Mouse (Mus musculus): ENCODE measurements around the gene L3mbtl1. TPM values are rescaled to one million over a fixed set of nuclear protein-coding genes. Genes with fewer than 3 reads are reported as not detected.

Gene L3mbtl1
- polyA plus RNA-seq, 1 experiment from 2014 or later: 0.07 TPM

DNA sequence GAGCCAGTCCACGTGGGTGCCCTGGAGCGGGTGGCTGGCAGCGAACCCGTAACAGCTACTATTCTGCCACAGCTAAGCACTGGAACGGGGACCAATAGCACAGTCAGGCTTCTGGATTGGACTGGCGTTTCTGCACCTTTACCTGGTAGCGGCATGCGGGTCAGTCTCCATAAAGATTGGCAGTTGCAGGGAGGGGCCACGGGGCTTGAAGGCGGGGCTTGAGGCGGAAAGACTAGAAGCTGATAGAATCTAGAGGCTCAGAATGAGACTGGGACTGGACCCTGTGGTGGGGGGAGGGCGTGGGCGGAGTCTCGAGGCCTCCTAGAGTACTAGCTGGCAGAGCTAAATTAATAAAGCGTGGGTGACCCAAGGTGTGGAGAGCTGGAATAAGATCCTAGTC is 4.5 kb downstream of the L3mbtl1 start:
- ATAC-seq (ENCODE audit: borderline replicate concordance, extremely low read depth, low FRiP score, low TSS enrichment): peak; percentile 31; the same call in 1 of the 2 replicates
- H3K4me3 ChIP-seq: peak overlapping the region; percentile 12; the same call in 1 of the 2 replicates
- 28% methylated on average over 15 of the region's 15 CpGs for WGBS

DNA sequence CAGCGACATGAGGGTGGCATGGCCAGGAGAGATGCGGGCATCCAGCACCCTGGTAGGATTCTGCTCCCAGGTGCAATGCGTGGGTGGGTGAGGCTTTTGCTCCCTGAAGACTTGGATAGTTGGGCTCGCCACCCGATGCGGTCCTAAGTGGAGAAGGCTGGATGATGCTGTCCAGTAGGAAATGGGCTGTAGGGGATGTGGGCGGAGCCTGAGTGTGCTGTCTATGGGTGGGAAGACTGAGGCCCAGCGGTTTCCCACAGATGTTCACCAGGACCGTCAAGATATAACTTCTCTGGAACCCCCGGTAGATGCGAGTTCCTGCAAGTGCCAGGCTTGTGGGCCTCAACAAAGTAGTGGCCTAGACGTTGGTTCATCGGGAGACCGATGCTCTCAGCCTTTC is 4.9 kb downstream of the L3mbtl1 start:
- Histone ChIP-seq H3K9ac (no peak overlapping the region), H3K27me3 (peaks cover 16% of the 10 kb centered on the region), H3K36me3 (no peaks in the 10 kb centered on the region), H3K4me2 (peak overlapping the region; percentile 52), H3K27ac (no peak overlapping the region), H3K4me1 (no peaks in the 10 kb centered on the region; the same call in 1 of the 2 replicates), H3K4me3 (peak overlapping the region; percentile 12; the same call in 1 of the 2 replicates), H3K9me3 (no peaks in the 10 kb centered on the region)
- 65% methylated on average over 14 of the region's 14 CpGs for WGBS
- ATAC-seq (ENCODE audit: borderline replicate concordance, extremely low read depth, low FRiP score, low TSS enrichment): peak; percentile 31; the same call in 1 of the 2 replicates

More for the DNA sequence above, 4.5 kb downstream of the L3mbtl1 start:
- Histone ChIP-seq H3K9ac (no peak overlapping the region), H3K36me3 (no peaks in the 10 kb centered on the region), H3K9me3 (no peaks in the 10 kb centered on the region), H3K27me3 (peaks cover 21% of the 10 kb centered on the region), H3K4me2 (peak overlapping the region; percentile 52), H3K27ac (no peak overlapping the region), H3K4me1 (peaks cover 4% of the 10 kb centered on the region)

DNA sequence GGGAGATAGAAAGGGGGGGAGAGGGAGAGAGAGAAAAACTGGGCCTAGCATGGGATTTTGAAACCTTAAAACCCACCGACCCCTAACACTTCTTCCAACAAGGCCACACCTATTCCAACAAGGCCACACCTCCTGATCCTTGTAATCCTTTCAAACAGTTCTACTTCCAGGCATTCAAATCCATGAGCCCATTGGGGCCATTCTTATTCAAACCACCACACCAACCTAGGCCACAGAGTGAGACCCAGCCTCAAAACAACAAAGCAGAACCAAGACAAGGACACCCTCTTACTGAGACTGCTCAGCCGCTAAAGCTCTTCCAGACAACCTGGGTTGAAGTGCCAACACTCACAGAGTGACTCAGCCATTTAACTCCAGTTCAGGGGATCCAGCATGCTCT is 7.5 kb downstream of the L3mbtl1 start:
- H3K4me3 ChIP-seq: no peak overlapping the region
- no peak overlapping the region for H3K27ac ChIP-seq
- no peak overlapping the region for H3K9ac ChIP-seq
- no peaks in the 10 kb centered on the region for H3K27me3 ChIP-seq
- H3K4me1 ChIP-seq: no peaks in the 10 kb centered on the region
- WGBS: 76% methylated on average over 2 of the region's 2 CpGs
- no peak for ATAC-seq (ENCODE audit: borderline replicate concordance, extremely low read depth, low FRiP score, low TSS enrichment)
- H3K4me2 ChIP-seq: no peak overlapping the region
- no peaks in the 10 kb centered on the region for H3K9me3 ChIP-seq
- H3K36me3 ChIP-seq: no peaks in the 10 kb centered on the region

GRCm38 (mm10) chr2:162956843-162957242 is 13.6 kb downstream of the L3mbtl1 start:
- Histone ChIP-seq H3K36me3 (no peaks in the 10 kb centered on the region), H3K27me3 (no peaks in the 10 kb centered on the region), H3K4me1 (no peaks in the 10 kb centered on the region), H3K9me3 (no peaks in the 10 kb centered on the region), H3K4me2 (no peak overlapping the region), H3K27ac (no peak overlapping the region), H3K9ac (no peak overlapping the region), H3K4me3 (no peak overlapping the region)
- 89% methylated on average over 2 of the region's 2 CpGs for WGBS
- ATAC-seq (ENCODE audit: borderline replicate concordance, extremely low read depth, low FRiP score, low TSS enrichment): no peak

- H3K9ac ChIP-seq: no peak overlapping the region
- H3K27ac ChIP-seq: no peak overlapping the region
- H3K4me1 ChIP-seq: no peaks in the 10 kb centered on the region
- H3K4me2 ChIP-seq: no peak overlapping the region
- no peaks in the 10 kb centered on the region for H3K36me3 ChIP-seq
- no peaks in the 10 kb centered on the region for H3K9me3 ChIP-seq
- ATAC-seq (ENCODE audit: borderline replicate concordance, extremely low read depth, low FRiP score, low TSS enrichment): no peak
- 57% methylated on average over 9 of the region's 10 CpGs for WGBS
- H3K27me3 ChIP-seq: no peaks in the 10 kb centered on the region
- no peak overlapping the region for H3K4me3 ChIP-seq
Observed at GRCm38 (mm10) chr2:162961321-162961720, 18.0 kb downstream of the L3mbtl1 start.

GRCm38 (mm10) chr2:162966734-162967133 is 23.5 kb downstream of the L3mbtl1 start:
- H3K4me2 ChIP-seq: no peak overlapping the region
- WGBS: 83% methylated on average over 2 of the region's 2 CpGs
- H3K4me1 ChIP-seq: no peaks in the 10 kb centered on the region
- no peaks in the 10 kb centered on the region for H3K9me3 ChIP-seq
- H3K4me3 ChIP-seq: no peak overlapping the region
- no peak overlapping the region for H3K27ac ChIP-seq
- H3K9ac ChIP-seq: no peak overlapping the region
- H3K27me3 ChIP-seq: no peaks in the 10 kb centered on the region
- no peak for ATAC-seq (ENCODE audit: borderline replicate concordance, extremely low read depth, low FRiP score, low TSS enrichment)
- H3K36me3 ChIP-seq: no peaks in the 10 kb centered on the region

DNA sequence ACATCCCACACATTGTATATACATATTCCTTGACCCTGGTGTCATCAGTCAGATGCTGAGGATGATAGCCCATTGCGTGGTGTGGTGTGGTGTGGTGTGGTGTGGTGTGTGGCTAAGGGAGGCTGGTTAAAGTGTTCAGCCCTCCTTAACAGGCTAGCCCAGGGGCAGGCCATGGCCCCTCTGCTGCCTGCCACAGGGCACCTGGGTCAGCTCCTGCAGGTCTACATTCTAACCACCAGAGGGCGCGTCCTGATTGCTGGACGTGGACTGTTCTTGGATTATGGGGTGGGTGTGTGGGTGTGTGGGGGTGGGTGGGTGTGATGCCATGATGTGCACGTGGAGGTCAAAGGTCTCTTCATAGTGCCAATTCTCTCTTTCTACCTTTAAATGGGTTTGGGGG is 25.1 kb downstream of the L3mbtl1 start:
- Histone ChIP-seq H3K27ac (no peak overlapping the region), H3K9me3 (no peaks in the 10 kb centered on the region), H3K27me3 (no peaks in the 10 kb centered on the region), H3K36me3 (no peaks in the 10 kb centered on the region), H3K4me1 (peaks cover under 1% of the 10 kb centered on the region; the same call in 1 of the 2 replicates), H3K4me3 (no peak overlapping the region), H3K4me2 (no peak overlapping the region), H3K9ac (no peak overlapping the region)
- peak; percentile 57; the same call in 1 of the 2 replicates for ATAC-seq (ENCODE audit: borderline replicate concordance, extremely low read depth, low FRiP score, low TSS enrichment)
- WGBS: 4% methylated on average over 5 of the region's 5 CpGs

- H3K27ac ChIP-seq: no peak overlapping the region
- no peaks in the 10 kb centered on the region for H3K36me3 ChIP-seq
- H3K27me3 ChIP-seq: no peaks in the 10 kb centered on the region
- H3K9ac ChIP-seq: no peak overlapping the region
- no peak for ATAC-seq (ENCODE audit: borderline replicate concordance, extremely low read depth, low FRiP score, low TSS enrichment)
- no peak overlapping the region for H3K4me2 ChIP-seq
- WGBS: 75% methylated on average over 3 of the region's 3 CpGs
- no peaks in the 10 kb centered on the region for H3K9me3 ChIP-seq
- H3K4me1 ChIP-seq: peaks cover 6% of the 10 kb centered on the region
- no peak overlapping the region for H3K4me3 ChIP-seq
Observed at GRCm38 (mm10) chr2:162969101-162969500, 25.8 kb downstream of the L3mbtl1 start.

GRCm38 (mm10) chr2:162970896-162971295 is 27.6 kb downstream of the L3mbtl1 start:
- Histone ChIP-seq H3K4me3 (no peak overlapping the region), H3K27me3 (no peaks in the 10 kb centered on the region), H3K4me2 (no peak overlapping the region), H3K27ac (no peak overlapping the region), H3K36me3 (no peaks in the 10 kb centered on the region), H3K9me3 (no peaks in the 10 kb centered on the region), H3K4me1 (peaks cover 14% of the 10 kb centered on the region), H3K9ac (no peak overlapping the region)
- WGBS: 70% methylated on average over 6 of the region's 6 CpGs
- ATAC-seq (ENCODE audit: borderline replicate concordance, extremely low read depth, low FRiP score, low TSS enrichment): no peak

GRCm38 (mm10) chr2:162972752-162973151 is 29.5 kb downstream of the L3mbtl1 start:
- Histone ChIP-seq H3K9ac (no peak overlapping the region), H3K4me2 (no peak overlapping the region), H3K27me3 (no peaks in the 10 kb centered on the region), H3K9me3 (no peaks in the 10 kb centered on the region), H3K4me3 (no peak overlapping the region), H3K4me1 (peaks cover 18% of the 10 kb centered on the region), H3K36me3 (no peaks in the 10 kb centered on the region), H3K27ac (no peak overlapping the region)
- no peak for ATAC-seq (ENCODE audit: borderline replicate concordance, extremely low read depth, low FRiP score, low TSS enrichment)
- 31% methylated on average over 7 of the region's 7 CpGs for WGBS

- Histone ChIP-seq H3K4me2 (no peak overlapping the region), H3K27me3 (no peaks in the 10 kb centered on the region), H3K9me3 (no peaks in the 10 kb centered on the region), H3K27ac (no peak overlapping the region), H3K4me1 (peaks cover 18% of the 10 kb centered on the region), H3K9ac (no peak overlapping the region), H3K36me3 (no peaks in the 10 kb centered on the region), H3K4me3 (no peak overlapping the region)
- ATAC-seq (ENCODE audit: borderline replicate concordance, extremely low read depth, low FRiP score, low TSS enrichment): no peak
- 43% methylated on average over 5 of the region's 5 CpGs for WGBS
Observed at GRCm38 (mm10) chr2:162973206-162973605, 29.9 kb downstream of the L3mbtl1 start.

DNA sequence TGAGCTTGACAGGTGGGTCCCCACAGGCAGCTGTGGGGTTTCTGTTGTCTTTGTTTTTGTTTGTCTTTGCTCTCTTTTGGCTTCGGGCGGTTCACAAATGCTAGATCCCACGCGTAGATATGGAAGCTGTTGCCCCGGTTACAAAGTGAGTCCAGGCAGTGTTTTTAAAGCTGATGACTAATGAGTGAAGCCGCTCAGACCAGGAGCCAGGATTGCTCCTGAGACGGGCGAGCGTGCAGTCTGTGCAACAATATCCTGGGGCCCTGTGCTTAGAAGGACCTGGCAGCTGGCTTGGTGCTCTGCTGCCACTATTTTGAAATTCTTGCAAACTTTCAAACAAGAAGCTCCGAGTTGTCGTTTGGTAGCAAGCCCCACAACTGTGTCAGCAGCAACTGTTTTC is 30.4 kb downstream of the L3mbtl1 start:
- Histone ChIP-seq H3K4me2 (no peak overlapping the region), H3K36me3 (no peaks in the 10 kb centered on the region), H3K27ac (no peak overlapping the region), H3K4me3 (no peak overlapping the region), H3K9ac (no peak overlapping the region), H3K4me1 (peaks cover 18% of the 10 kb centered on the region), H3K27me3 (no peaks in the 10 kb centered on the region), H3K9me3 (no peaks in the 10 kb centered on the region)
- WGBS: 14% methylated on average over 11 of the region's 11 CpGs
- no peak for ATAC-seq (ENCODE audit: borderline replicate concordance, extremely low read depth, low FRiP score, low TSS enrichment)

Data from lung, embryonic 15.5 days (tissue).